Mouse (Mus musculus): Measurements from ENCODE around the gene Arl15. TPM values are rescaled to one million over a fixed set of nuclear protein-coding genes. Genes with fewer than 3 reads are reported as not detected.
A peak's percentile ranks its signal among the peaks of the same experiment; 100 is the strongest.

Gene Arl15
- polyA plus RNA-seq, 1 experiment from 2014 or later, result 8.7 TPM

DNA sequence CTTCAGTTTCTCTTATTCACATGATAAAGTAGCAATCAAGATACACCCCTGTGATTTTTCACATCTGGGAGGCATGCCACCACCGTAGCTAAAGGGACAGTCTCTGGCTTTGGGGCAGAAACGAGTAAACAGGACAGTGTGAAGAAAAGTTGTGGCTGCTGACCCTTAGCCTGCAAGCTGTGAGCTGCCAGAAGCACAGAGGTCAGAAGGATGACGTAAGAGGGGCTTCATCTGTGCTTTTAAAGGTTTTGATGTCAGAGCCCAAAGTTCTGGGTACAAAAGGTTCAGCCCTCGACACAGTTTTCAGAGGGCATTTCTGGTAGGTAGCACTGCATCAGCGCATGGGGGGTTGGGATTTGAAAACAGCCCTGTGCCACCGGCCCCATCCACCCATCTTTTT, 266.0 kb downstream of the Arl15 start:
- WGBS, result 66% methylated on average over 6 of the region's 6 CpGs
- Histone ChIP-seq H3K9ac (ENCODE audit: low read depth, low read length) (no peak overlapping the region), H3K9me3 (ENCODE audit: control insufficient read depth, low read length) (no peaks in the 10 kb centered on the region), H3K27me3 (replicated peaks; ENCODE audit: control insufficient read depth, insufficient read depth, low read length) (no peaks in the 10 kb centered on the region), H3K4me1 (replicated peaks; ENCODE audit: control insufficient read depth, insufficient read depth, low read length) (no peaks in the 10 kb centered on the region), H3K4me2 (no peak overlapping the region), H3K27ac (ENCODE audit: low read depth, low read length) (no peak overlapping the region), H3K36me3 (ENCODE audit: control insufficient read depth, insufficient read depth, low read length) (no peaks in the 10 kb centered on the region; the same call in 1 of the 2 replicates), H3K4me3 (ENCODE audit: low read depth, low read length) (no peak overlapping the region)
- no peak for ATAC-seq (replicated peaks; ENCODE audit: low FRiP score)
- DNase-seq (ENCODE audit: low spot score), result no peak

DNA sequence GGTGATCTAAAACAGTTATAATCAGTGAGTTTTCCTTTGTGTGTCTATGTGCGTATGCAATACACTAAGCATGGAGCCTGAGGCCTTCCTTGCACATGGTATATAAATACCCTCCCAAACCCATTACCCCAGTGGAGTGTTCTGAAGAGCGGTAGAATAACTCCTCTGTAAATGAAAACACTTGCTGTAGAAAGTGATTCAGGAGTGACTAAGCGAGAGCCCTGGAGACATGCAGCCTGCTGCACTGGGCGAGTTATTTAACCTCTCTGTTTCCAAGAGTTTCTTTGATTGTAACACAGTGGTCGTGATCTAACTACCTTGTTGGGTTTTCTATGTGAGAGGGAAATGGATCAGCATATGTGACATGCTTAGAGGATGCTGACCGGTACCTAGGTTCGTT, 266.9 kb downstream of the Arl15 start:
- no peak overlapping the region for H3K4me3 ChIP-seq (ENCODE audit: low read depth, low read length)
- ATAC-seq (replicated peaks; ENCODE audit: low FRiP score) (no peak), DNase-seq (ENCODE audit: low spot score) (no peak)
- H3K4me1 ChIP-seq (replicated peaks; ENCODE audit: control insufficient read depth, insufficient read depth, low read length), result no peaks in the 10 kb centered on the region
- H3K27ac ChIP-seq (ENCODE audit: low read depth, low read length), result no peak overlapping the region
- no peak overlapping the region for H3K9ac ChIP-seq (ENCODE audit: low read depth, low read length)
- H3K9me3 ChIP-seq (ENCODE audit: control insufficient read depth, low read length), result no peaks in the 10 kb centered on the region
- no peak overlapping the region for H3K4me2 ChIP-seq
- 91% methylated on average over 7 of the region's 7 CpGs for WGBS
- H3K27me3 ChIP-seq (replicated peaks; ENCODE audit: control insufficient read depth, insufficient read depth, low read length), result no peaks in the 10 kb centered on the region
- no peaks in the 10 kb centered on the region; the same call in 1 of the 2 replicates for H3K36me3 ChIP-seq (ENCODE audit: control insufficient read depth, insufficient read depth, low read length)

DNA sequence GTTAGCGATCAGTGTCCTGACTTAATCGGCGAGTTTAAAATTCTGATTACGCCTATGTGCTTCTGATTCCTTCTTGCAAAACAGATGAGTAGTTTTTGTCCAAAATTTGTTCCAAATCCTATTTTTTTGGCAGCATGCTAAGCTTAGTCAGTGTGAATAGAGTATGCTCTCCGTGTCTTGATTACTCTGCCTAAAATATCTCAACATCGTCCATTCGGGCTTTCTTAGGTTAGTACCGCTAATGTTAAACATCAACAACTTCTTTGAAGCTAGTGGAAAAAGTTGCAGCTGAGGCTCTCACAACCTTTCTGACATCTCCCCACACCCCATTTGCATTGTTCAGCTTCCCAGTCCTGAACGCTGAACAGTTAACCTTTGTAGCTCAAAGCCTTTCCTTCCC, 269.8 kb downstream of the Arl15 start:
- Histone ChIP-seq H3K4me3 (ENCODE audit: low read depth, low read length) (no peak overlapping the region), H3K9ac (ENCODE audit: low read depth, low read length) (no peak overlapping the region), H3K27me3 (replicated peaks; ENCODE audit: control insufficient read depth, insufficient read depth, low read length) (no peaks in the 10 kb centered on the region), H3K4me2 (no peak overlapping the region), H3K4me1 (replicated peaks; ENCODE audit: control insufficient read depth, insufficient read depth, low read length) (no peaks in the 10 kb centered on the region), H3K27ac (ENCODE audit: low read depth, low read length) (no peak overlapping the region), H3K9me3 (ENCODE audit: control insufficient read depth, low read length) (no peaks in the 10 kb centered on the region), H3K36me3 (ENCODE audit: control insufficient read depth, insufficient read depth, low read length) (no peaks in the 10 kb centered on the region; the same call in 1 of the 2 replicates)
- ATAC-seq (replicated peaks; ENCODE audit: low FRiP score) (no peak), DNase-seq (ENCODE audit: low spot score) (no peak)
- 88% methylated on average over 9 of the region's 9 CpGs for WGBS

DNA sequence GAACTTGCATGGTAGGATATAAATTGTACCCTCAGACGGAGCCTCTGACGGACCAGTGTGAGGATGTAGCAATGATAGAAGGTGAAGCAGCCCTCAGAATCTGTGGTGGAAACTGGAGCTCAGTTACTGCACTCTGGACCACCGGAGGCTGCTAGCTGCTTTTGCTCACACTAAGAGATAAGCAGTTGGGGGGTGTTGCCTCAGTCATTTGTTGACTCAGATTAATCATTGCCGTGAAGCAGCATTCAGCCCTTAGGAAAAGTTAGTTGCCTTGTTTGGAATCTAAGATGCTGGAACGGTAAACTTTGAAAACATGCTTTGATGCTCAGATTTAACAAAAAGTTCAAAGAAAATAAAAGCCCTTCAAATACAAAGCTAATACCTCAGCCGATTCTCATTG, 270.7 kb downstream of the Arl15 start:
- no peak overlapping the region for H3K9ac ChIP-seq (ENCODE audit: low read depth, low read length)
- H3K4me2 ChIP-seq, result no peak overlapping the region
- DNase-seq (ENCODE audit: low spot score) (no peak), ATAC-seq (replicated peaks; ENCODE audit: low FRiP score) (peak; percentile 60)
- H3K4me1 ChIP-seq (replicated peaks; ENCODE audit: control insufficient read depth, insufficient read depth, low read length), result no peaks in the 10 kb centered on the region
- no peaks in the 10 kb centered on the region; the same call in 1 of the 2 replicates for H3K36me3 ChIP-seq (ENCODE audit: control insufficient read depth, insufficient read depth, low read length)
- 0 out of 2 replicates have a peak overlapping the region, but pooled peaks have one; percentile 38 for H3K27ac ChIP-seq (ENCODE audit: low read depth, low read length)
- H3K27me3 ChIP-seq (replicated peaks; ENCODE audit: control insufficient read depth, insufficient read depth, low read length), result no peaks in the 10 kb centered on the region
- 55% methylated on average over 6 of the region's 6 CpGs for WGBS
- H3K9me3 ChIP-seq (ENCODE audit: control insufficient read depth, low read length), result no peaks in the 10 kb centered on the region
- H3K4me3 ChIP-seq (ENCODE audit: low read depth, low read length), result no peak overlapping the region

DNA sequence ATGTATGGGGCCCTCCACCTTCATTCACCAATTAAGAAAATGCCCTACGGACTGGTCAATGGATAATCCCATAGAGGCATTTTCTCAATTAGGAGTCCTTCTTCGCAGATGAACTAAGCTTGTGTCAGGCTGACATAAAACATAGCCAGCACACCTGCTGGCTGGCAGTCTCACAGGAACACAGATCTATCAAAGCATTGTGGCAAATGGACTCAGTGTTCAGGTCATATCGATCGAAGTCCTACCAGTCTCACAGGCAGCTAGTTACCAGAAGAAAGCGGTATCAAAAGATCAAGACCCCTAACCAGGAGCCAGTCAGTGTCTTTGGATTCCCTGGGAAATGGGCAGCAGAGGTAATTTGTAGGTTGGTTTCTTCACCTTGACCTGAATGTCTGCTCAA, 274.1 kb downstream of the Arl15 start:
- Histone ChIP-seq H3K4me1 (replicated peaks; ENCODE audit: control insufficient read depth, insufficient read depth, low read length) (no peaks in the 10 kb centered on the region), H3K9me3 (ENCODE audit: control insufficient read depth, low read length) (no peaks in the 10 kb centered on the region), H3K36me3 (ENCODE audit: control insufficient read depth, insufficient read depth, low read length) (no peaks in the 10 kb centered on the region), H3K9ac (ENCODE audit: low read depth, low read length) (no peak overlapping the region), H3K27ac (ENCODE audit: low read depth, low read length) (no peak overlapping the region), H3K4me2 (no peak overlapping the region), H3K4me3 (ENCODE audit: low read depth, low read length) (no peak overlapping the region), H3K27me3 (replicated peaks; ENCODE audit: control insufficient read depth, insufficient read depth, low read length) (no peaks in the 10 kb centered on the region)
- no peak for ATAC-seq (replicated peaks; ENCODE audit: low FRiP score)
- DNase-seq (ENCODE audit: low spot score), result no peak
- WGBS, result 93% methylated on average over 5 of the region's 5 CpGs

DNA sequence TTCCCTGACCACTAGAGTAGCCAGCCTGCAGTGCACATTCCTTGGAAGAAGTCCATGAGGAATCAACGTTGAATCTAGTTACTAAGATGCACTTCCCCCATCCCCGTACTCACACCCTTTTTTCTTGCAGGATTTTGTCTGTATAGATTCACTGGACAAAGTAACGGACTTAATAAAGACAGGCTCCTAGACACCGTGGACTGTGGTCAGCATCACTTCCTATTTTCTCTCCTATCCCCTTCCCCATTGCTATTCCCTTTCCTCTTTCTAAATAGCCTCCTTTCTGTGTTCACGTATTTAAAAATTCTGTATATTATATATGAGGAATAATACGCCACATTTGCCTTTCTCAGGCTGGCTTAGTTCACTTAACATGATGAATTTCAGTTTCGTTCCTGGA, 277.1 kb downstream of the Arl15 start:
- H3K27ac ChIP-seq (ENCODE audit: low read depth, low read length), result no peak overlapping the region
- no peaks in the 10 kb centered on the region for H3K36me3 ChIP-seq (ENCODE audit: control insufficient read depth, insufficient read depth, low read length)
- DNase-seq (ENCODE audit: low spot score), result no peak
- H3K9ac ChIP-seq (ENCODE audit: low read depth, low read length), result no peak overlapping the region
- no peak overlapping the region for H3K4me3 ChIP-seq (ENCODE audit: low read depth, low read length)
- H3K4me1 ChIP-seq (replicated peaks; ENCODE audit: control insufficient read depth, insufficient read depth, low read length), result no peaks in the 10 kb centered on the region
- no peaks in the 10 kb centered on the region for H3K9me3 ChIP-seq (ENCODE audit: control insufficient read depth, low read length)
- ATAC-seq (replicated peaks; ENCODE audit: low FRiP score), result no peak
- H3K27me3 ChIP-seq (replicated peaks; ENCODE audit: control insufficient read depth, insufficient read depth, low read length), result no peaks in the 10 kb centered on the region
- H3K4me2 ChIP-seq, result no peak overlapping the region
- WGBS, result 82% methylated on average over 7 of the region's 7 CpGs

DNA sequence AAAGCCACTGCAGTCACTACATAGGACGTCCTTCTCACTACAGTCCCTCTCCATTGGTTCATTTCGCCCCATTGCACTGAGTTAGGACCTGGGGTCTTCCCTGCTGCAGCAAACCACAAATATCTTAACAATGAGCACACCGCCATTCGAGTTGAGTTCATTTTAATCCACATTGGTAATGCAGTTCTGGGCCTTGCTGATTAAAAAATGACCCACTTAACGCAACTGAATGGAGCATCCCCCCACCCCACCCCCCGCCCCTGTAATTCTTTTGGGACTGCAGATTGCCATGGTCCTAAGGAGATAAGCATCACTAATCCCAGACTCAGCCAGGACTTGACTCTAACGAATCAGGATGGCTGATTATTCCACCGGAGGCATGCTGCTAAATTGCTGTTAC, 280.2 kb downstream of the Arl15 start:
- ATAC-seq (replicated peaks; ENCODE audit: low FRiP score), result no peak
- no peak overlapping the region for H3K4me3 ChIP-seq (ENCODE audit: low read depth, low read length)
- no peaks in the 10 kb centered on the region for H3K27me3 ChIP-seq (replicated peaks; ENCODE audit: control insufficient read depth, insufficient read depth, low read length)
- DNase-seq (ENCODE audit: low spot score), result peak; percentile 15
- 0 out of 2 replicates have a peak, but pooled peaks cover 3% of the 10 kb centered on the region for H3K4me1 ChIP-seq (replicated peaks; ENCODE audit: control insufficient read depth, insufficient read depth, low read length)
- H3K9ac ChIP-seq (ENCODE audit: low read depth, low read length), result no peak overlapping the region
- no peak overlapping the region for H3K27ac ChIP-seq (ENCODE audit: low read depth, low read length)
- no peaks in the 10 kb centered on the region for H3K36me3 ChIP-seq (ENCODE audit: control insufficient read depth, insufficient read depth, low read length)
- no peak overlapping the region for H3K4me2 ChIP-seq
- WGBS, result 57% methylated on average over 8 of the region's 8 CpGs
- no peaks in the 10 kb centered on the region for H3K9me3 ChIP-seq (ENCODE audit: control insufficient read depth, low read length)

DNA sequence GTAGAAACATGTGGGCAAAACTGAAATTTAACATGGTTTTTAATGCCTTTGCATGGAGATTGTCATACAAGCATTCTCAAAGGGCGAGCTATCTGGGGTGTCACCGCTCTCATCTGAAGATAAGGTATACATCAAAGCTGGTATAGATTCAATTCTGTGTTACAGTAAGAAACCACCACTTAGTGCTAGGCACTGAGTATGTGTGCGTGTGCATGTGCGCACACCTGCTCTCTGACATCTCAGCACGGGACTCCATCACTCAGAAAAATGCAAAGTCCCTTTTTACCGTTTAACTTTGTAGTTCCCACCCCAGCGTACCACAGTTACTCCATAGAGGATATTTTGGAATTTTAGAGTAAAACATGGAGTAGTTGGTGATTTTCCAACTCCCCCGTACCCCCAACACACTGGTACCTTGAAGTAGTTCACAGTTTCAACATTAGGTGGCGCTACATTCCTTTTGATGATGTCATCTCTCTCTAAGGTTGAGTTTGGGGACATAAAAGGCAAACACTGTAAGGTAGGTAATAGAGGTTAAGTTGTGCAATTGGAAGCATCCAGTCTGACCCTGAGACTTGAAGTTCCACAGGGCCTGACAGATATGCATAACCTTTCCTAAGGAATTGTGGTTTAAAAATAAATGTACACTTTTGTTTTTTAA, 281.5 kb downstream of the Arl15 start:
- ATAC-seq (replicated peaks; ENCODE audit: low FRiP score) (0 out of 2 replicates have a peak, but pooled peaks have one; percentile 34), DNase-seq (ENCODE audit: low spot score) (no peak)
- H3K4me1 ChIP-seq (replicated peaks; ENCODE audit: control insufficient read depth, insufficient read depth, low read length), result 0 out of 2 replicates have a peak, but pooled peaks cover 3% of the 10 kb centered on the region
- no peak overlapping the region for H3K9ac ChIP-seq (ENCODE audit: low read depth, low read length)
- no peaks in the 10 kb centered on the region for H3K36me3 ChIP-seq (ENCODE audit: control insufficient read depth, insufficient read depth, low read length)
- H3K9me3 ChIP-seq (ENCODE audit: control insufficient read depth, low read length), result no peaks in the 10 kb centered on the region
- H3K27me3 ChIP-seq (replicated peaks; ENCODE audit: control insufficient read depth, insufficient read depth, low read length), result no peaks in the 10 kb centered on the region
- no peak overlapping the region for H3K27ac ChIP-seq (ENCODE audit: low read depth, low read length)
- H3K4me2 ChIP-seq, result no peak overlapping the region
- H3K4me3 ChIP-seq (ENCODE audit: low read depth, low read length), result no peak overlapping the region
- WGBS, result 73% methylated on average over 9 of the region's 9 CpGs

DNA sequence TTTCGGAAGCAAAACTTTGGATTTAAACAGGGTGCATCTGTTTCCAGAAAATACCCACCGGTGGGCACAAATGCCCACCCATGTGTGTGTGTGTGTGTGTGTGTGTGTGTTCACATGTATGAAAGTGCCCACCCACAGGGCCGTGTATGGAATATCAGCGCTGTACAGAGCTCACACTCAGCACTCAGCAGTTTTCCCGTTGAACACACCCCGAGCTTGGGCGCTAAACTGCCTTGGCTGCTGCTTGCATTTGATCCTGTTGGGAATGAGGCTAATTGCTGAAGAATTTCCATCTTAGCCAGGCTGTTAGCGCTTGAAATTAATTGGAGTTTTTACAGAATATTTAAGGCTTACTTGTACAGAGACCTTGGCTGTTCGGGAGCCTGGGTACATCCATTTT, 282.9 kb downstream of the Arl15 start:
- Histone ChIP-seq H3K9ac (ENCODE audit: low read depth, low read length) (no peak overlapping the region), H3K4me2 (no peak overlapping the region), H3K9me3 (ENCODE audit: control insufficient read depth, low read length) (no peaks in the 10 kb centered on the region), H3K27ac (ENCODE audit: low read depth, low read length) (no peak overlapping the region), H3K4me1 (replicated peaks; ENCODE audit: control insufficient read depth, insufficient read depth, low read length) (0 out of 2 replicates have a peak, but pooled peaks cover 3% of the 10 kb centered on the region), H3K27me3 (replicated peaks; ENCODE audit: control insufficient read depth, insufficient read depth, low read length) (no peaks in the 10 kb centered on the region), H3K36me3 (ENCODE audit: control insufficient read depth, insufficient read depth, low read length) (no peaks in the 10 kb centered on the region), H3K4me3 (ENCODE audit: low read depth, low read length) (no peak overlapping the region)
- no peak for ATAC-seq (replicated peaks; ENCODE audit: low FRiP score)
- 89% methylated on average over 9 of the region's 9 CpGs for WGBS
- DNase-seq (ENCODE audit: low spot score), result no peak

Data from liver, embryonic 11.5 days (tissue).